Mouse (Mus musculus) erythroblast, embryonic 14.5 days (primary cell): ENCODE data around the gene Eif2b5.

ENCODE experiments used
- GATA1 ChIP-seq: IDR thresholded peaks from 2 replicates; pipeline ENCODE4 v1.6.1; 2012; ENCODE audit warnings: low read length, inconsistent platforms, mixed read lengths
- TAL1 ChIP-seq: IDR thresholded peaks from 3 replicates; pipeline ENCODE4 v1.6.1; 2012; ENCODE audit warnings: low read length, inconsistent platforms, mixed read lengths

- no peak for TF ChIP-seq TAL1
- TF ChIP-seq GATA1 = no peak
These were observed 46.8 kb upstream of the Eif2b5 start for GRCm38 (mm10) chr16:20451774-20452173.
